Mouse (Mus musculus): ENCODE measurements at regions not wholly inside any gene's neighbourhood (a gene's known extent, or its start where the extent isn't known, plus 50 kb on each side); places are given as distances from the start of the nearest gene placed in this dataset.

DNA sequence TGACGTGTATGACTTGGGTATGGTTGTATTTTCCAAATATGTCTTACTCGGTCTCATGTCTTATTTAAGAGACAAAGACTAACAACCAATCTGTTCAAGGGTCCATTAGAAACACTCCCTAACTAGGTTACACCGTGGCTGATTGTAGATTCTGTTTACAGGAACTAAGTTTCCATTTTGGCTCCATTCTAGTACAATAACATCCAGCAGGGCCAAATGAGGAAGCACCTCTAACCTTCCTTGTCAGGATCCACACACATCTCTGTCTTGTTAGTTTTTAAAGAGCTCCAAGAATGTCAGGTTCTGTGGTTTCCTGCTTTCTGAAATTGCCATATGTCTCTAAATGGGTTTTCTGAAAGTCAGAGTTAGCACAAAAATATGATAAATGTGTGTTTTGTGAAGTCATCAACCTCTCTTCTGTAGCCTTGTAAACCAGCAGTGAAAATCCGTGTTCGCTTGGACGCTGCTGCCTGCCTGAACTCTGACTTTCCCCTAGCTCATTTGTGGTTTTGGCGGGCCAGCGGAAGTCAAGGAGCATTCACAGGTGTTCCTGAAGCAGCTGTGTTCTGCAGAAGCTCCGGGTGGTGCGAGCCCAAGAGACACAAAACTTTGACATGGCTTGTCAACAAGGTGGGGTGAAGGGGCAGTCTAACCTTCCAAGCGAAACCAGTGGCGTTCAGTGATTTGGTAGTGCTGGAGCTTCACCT is 76.8 kb downstream of the Otud1 start:
- no peaks in the 10 kb centered on the region for H3K4me1 ChIP-seq (ENCODE audit: insufficient read depth)
- H3K9me3 ChIP-seq (ENCODE audit: low read length): no peaks in the 10 kb centered on the region
- ATAC-seq: no peak
- H3K27ac ChIP-seq (ENCODE audit: low read depth, low read length): no peak overlapping the region
- H3K36me3 ChIP-seq (ENCODE audit: insufficient read depth): no peaks in the 10 kb centered on the region
- WGBS: 85% methylated on average over 12 of the region's 12 CpGs
- H3K4me3 ChIP-seq (ENCODE audit: low read depth, low read length): no peak overlapping the region
- no peaks in the 10 kb centered on the region for H3K27me3 ChIP-seq (ENCODE audit: insufficient read depth, low read length)
- H3K4me2 ChIP-seq (ENCODE audit: low read depth): no peak overlapping the region
- DNase-seq: no peak
- TF ChIP-seq CTCF (IDR thresholded peaks at IDR 0.05; ENCODE audit: low read depth): no peak
- no peak overlapping the region for H3K9ac ChIP-seq

DNA sequence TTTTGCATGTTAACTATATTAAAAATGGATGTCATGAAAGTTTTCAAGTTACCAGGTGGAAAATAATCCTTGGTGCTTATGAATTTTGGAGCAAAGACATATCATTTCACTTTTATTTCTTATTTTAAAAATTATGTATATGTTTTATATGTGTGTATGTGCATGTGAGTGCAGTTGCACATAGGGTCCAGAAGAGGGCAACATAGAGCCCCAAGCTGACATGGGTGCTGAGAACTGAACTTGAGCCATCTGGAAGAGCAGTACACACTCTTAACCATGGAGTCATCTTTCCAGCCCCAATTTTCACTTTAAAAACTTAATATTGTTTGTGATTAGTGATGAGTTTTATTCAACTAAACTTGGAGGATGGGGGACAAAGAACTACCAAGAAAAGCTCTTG is 84.0 kb downstream of the Otud1 start:
- 0 out of 2 replicates have a peak, but pooled peaks cover 3% of the 10 kb centered on the region for H3K4me1 ChIP-seq (ENCODE audit: insufficient read depth)

DNA sequence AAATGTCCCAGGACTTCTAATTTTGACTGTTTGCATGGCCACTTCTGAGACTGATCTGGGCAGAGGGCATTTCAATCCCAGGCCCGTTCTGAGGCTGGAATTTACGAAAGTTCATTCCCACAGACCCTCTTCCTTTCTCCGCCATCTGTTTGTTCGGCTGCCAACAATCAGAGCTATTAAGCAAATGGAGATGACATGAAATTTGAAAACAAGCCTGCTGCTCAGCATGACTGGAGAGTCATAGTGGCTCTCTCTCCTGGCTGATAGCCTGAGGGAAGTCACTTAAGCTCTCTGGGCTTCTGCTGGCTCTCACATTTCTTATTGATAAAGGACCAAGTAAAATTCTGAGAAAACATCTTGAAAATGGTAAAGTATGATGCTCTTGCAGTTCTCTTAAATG is 85.9 kb downstream of the Otud1 start:
- H3K36me3 ChIP-seq (ENCODE audit: insufficient read depth): no peaks in the 10 kb centered on the region
- no peak overlapping the region for H3K27ac ChIP-seq (ENCODE audit: low read depth, low read length)
- no peak overlapping the region for H3K9ac ChIP-seq
- no peak for TF ChIP-seq CTCF (IDR thresholded peaks at IDR 0.05; ENCODE audit: low read depth)
- ATAC-seq (no peak; the same call in 1 of the 2 replicates), DNase-seq (peak; percentile 32)
- H3K4me2 ChIP-seq (ENCODE audit: low read depth): no peak overlapping the region
- no peaks in the 10 kb centered on the region for H3K27me3 ChIP-seq (ENCODE audit: insufficient read depth, low read length)
- no peak overlapping the region for H3K4me3 ChIP-seq (ENCODE audit: low read depth, low read length)
- 51% methylated on average over 4 of the region's 4 CpGs for WGBS
- 0 out of 2 replicates have a peak, but pooled peaks cover 3% of the 10 kb centered on the region for H3K4me1 ChIP-seq (ENCODE audit: insufficient read depth)
- no peaks in the 10 kb centered on the region for H3K9me3 ChIP-seq (ENCODE audit: low read length)

More for the DNA sequence above, 84.0 kb downstream of the Otud1 start:
- H3K27me3 ChIP-seq (ENCODE audit: insufficient read depth, low read length): no peaks in the 10 kb centered on the region
- no peaks in the 10 kb centered on the region for H3K36me3 ChIP-seq (ENCODE audit: insufficient read depth)
- ATAC-seq (no peak), DNase-seq (no peak)
- H3K9me3 ChIP-seq (ENCODE audit: low read length): no peaks in the 10 kb centered on the region
- H3K27ac ChIP-seq (ENCODE audit: low read depth, low read length): no peak overlapping the region
- H3K4me2 ChIP-seq (ENCODE audit: low read depth): no peak overlapping the region
- no peak overlapping the region for H3K9ac ChIP-seq
- no peak; the same call in 1 of the 2 replicates for TF ChIP-seq CTCF (IDR thresholded peaks at IDR 0.05; ENCODE audit: low read depth)
- H3K4me3 ChIP-seq (ENCODE audit: low read depth, low read length): no peak overlapping the region

DNA sequence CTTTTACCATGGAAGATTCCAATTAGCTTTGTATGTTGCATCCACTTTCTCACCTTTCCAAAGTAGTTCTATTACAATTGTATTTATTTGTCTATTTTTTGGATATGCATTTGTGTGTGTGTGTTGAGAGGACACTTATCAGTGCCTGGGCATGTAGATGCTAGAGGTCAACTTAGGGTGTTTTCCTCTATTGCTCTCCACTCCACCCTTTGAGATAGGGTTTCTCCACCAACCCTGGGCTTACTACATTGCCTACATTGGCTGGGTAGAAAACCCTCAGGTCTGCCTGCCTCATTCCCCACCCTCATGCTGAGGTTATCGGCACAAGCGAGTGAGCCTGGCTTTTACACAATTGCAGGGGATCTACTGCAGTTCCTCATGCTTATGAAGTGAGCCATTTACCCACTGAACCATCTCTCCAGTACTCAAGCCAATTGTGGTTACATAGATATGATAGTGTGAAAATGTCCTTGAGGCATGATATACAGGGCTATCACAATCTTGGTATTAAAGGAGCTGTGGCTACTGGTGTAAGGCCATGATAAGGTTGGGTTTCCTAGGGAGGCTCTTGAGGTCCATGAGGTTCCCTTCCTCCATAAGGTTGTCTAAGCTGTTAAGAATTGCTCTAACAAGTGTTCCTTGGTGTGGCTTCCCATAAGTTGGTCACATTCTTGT is 87.6 kb downstream of the Otud1 start:
- H3K27me3 ChIP-seq (ENCODE audit: insufficient read depth, low read length): no peaks in the 10 kb centered on the region
- ATAC-seq (no peak), DNase-seq (no peak)
- 99% methylated on average over 2 of the region's 2 CpGs for WGBS
- H3K27ac ChIP-seq (ENCODE audit: low read depth, low read length): no peak overlapping the region
- no peak for TF ChIP-seq CTCF (IDR thresholded peaks at IDR 0.05; ENCODE audit: low read depth)
- no peak overlapping the region for H3K9ac ChIP-seq
- no peak overlapping the region for H3K4me2 ChIP-seq (ENCODE audit: low read depth)
- no peaks in the 10 kb centered on the region for H3K9me3 ChIP-seq (ENCODE audit: low read length)
- 0 out of 2 replicates have a peak, but pooled peaks cover 3% of the 10 kb centered on the region for H3K4me1 ChIP-seq (ENCODE audit: insufficient read depth)
- no peaks in the 10 kb centered on the region for H3K36me3 ChIP-seq (ENCODE audit: insufficient read depth)
- no peak overlapping the region for H3K4me3 ChIP-seq (ENCODE audit: low read depth, low read length)

DNA sequence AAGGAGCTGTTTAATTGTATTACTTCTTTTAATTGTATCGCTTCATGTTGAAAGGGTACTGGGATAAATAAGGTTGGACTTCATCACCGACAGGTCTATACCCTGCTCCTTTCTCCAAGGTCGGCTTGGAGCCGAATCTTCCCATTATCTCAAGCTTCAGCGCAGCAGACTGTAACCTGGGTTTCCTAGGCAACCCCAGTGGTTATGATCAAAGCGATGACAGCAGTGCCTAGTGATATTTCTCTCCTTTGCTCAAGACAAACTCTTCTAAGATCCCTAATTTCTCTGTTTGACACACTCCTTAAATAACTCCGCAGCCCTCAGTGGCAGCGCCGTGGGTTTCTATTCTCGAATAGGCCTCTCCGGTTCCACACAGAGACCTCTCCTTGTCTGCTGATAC is 95.2 kb downstream of the Otud1 start:
- H3K9ac ChIP-seq: no peak overlapping the region
- peak; percentile 69; the same call in 1 of the 2 replicates for ATAC-seq
- H3K4me2 ChIP-seq (ENCODE audit: low read depth): no peak overlapping the region
- H3K36me3 ChIP-seq (ENCODE audit: insufficient read depth): no peaks in the 10 kb centered on the region
- no peak for TF ChIP-seq CTCF (IDR thresholded peaks at IDR 0.05; ENCODE audit: low read depth)
- no peak overlapping the region for H3K4me3 ChIP-seq (ENCODE audit: low read depth, low read length)
- DNase-seq: no peak
- 81% methylated on average over 11 of the region's 11 CpGs for WGBS
- no peaks in the 10 kb centered on the region for H3K27me3 ChIP-seq (ENCODE audit: insufficient read depth, low read length)
- H3K9me3 ChIP-seq (ENCODE audit: low read length): no peaks in the 10 kb centered on the region
- no peak overlapping the region for H3K27ac ChIP-seq (ENCODE audit: low read depth, low read length)
- H3K4me1 ChIP-seq (ENCODE audit: insufficient read depth): no peaks in the 10 kb centered on the region

DNA sequence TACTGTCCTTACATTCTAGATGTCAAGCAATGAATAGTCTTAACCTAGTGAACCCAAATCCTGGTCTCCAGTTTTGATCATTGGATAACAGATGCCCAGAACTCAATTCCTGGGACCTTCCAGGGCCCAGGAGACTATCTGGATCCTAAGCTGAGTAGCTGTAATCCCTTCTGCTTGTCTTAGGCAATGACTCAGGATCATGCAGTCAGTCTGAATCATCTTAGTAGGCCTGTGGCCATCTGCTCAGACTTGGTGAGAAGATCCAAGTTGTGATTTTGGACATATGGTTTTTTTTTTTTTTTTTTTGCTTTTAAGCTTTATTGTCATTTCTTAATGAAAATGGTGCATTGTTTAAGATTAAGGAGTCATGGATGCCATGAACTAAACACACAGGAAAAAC is 95.9 kb downstream of the Otud1 start:
- DNase-seq: no peak
- H3K4me2 ChIP-seq (ENCODE audit: low read depth): no peak overlapping the region
- no peak overlapping the region for H3K27ac ChIP-seq (ENCODE audit: low read depth, low read length)
- no peaks in the 10 kb centered on the region for H3K9me3 ChIP-seq (ENCODE audit: low read length)
- no peaks in the 10 kb centered on the region for H3K36me3 ChIP-seq (ENCODE audit: insufficient read depth)
- H3K4me1 ChIP-seq (ENCODE audit: insufficient read depth): no peaks in the 10 kb centered on the region
- no peaks in the 10 kb centered on the region for H3K27me3 ChIP-seq (ENCODE audit: insufficient read depth, low read length)
- TF ChIP-seq CTCF (IDR thresholded peaks at IDR 0.05; ENCODE audit: low read depth): no peak
- no peak for ATAC-seq
- no peak overlapping the region for H3K4me3 ChIP-seq (ENCODE audit: low read depth, low read length)
- no peak overlapping the region for H3K9ac ChIP-seq

DNA sequence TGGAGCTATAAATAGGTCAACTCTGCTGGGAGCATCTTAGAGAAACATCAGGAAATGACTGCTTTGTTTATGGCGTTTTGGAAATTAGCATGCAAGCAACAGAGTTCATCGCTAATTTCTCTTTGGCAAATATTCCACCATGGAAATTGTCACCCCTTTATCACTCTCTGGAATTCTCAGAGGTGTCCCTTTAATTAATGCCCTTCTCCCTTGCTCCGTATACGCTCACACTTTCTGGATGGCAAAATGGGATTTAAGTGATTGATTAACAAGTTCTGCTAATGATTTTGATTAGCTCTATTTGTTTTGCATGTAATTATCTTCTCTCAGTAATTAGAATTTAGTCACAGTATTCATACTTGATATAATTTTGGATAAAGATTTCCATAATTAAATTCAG is 100.4 kb downstream of the Otud1 start:
- Histone ChIP-seq H3K4me2 (ENCODE audit: low read depth) (no peak overlapping the region), H3K9me3 (ENCODE audit: low read length) (no peaks in the 10 kb centered on the region), H3K27me3 (ENCODE audit: insufficient read depth, low read length) (no peaks in the 10 kb centered on the region), H3K4me1 (ENCODE audit: insufficient read depth) (no peaks in the 10 kb centered on the region), H3K36me3 (ENCODE audit: insufficient read depth) (no peaks in the 10 kb centered on the region), H3K9ac (no peak overlapping the region), H3K27ac (ENCODE audit: low read depth, low read length) (no peak overlapping the region), H3K4me3 (ENCODE audit: low read depth, low read length) (no peak overlapping the region)
- ATAC-seq: no peak
- no peak for DNase-seq
- WGBS: 56% methylated on average over 4 of the region's 4 CpGs
- no peak for TF ChIP-seq CTCF (IDR thresholded peaks at IDR 0.05; ENCODE audit: low read depth)
